In the genomic region with DNA sequence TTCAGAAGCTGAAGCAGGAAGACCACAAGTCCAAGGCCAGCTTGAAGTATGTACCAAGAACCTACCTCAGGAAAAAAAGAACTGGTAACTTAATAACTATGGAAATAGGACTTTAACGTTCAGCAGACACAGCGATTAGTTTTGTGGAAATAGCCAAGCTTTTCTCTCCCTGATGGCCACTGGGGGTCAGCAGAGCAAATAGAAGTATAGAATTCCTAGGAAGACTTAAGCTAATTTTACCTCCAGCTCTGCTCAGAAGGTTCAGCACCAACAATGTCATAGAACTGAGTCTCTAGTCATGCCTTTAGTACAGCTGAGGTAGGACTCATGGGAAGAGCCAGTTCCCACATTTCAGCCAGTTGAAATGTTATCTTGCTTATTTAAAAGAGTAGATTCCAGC, we compare ENCODE assay signal across 20 mouse cellular contexts. TPM values are rescaled to one million over a fixed set of nuclear protein-coding genes. Genes with fewer than 3 reads are reported as not detected.
A peak's percentile ranks its signal among the peaks of the same experiment; 100 is the strongest.
DNase-seq lines count a peak whose midpoint lies in the region; ATAC-seq lines count a peak whose summit lies in the region.
"Had no signal": no experiment of that assay in that cellular context is flagged by ENCODE, and none has a peak within 500 bp of the region (broad histone marks: within the 10 kb centered on the region; RNA-seq: fewer than 3 reads in every experiment).

No protein-coding gene starts in this region.

- no peaks in the 10 kb centered on the region for H3K27me3 ChIP-seq in forebrain, embryonic 14.5 days (replicated peaks; ENCODE audit: control insufficient read depth, insufficient read depth, low read length)
- H3K27me3 ChIP-seq in forebrain, embryonic 16.5 days (replicated peaks; ENCODE audit: control insufficient read depth, insufficient read depth, low read length), result no peaks in the 10 kb centered on the region

- WGBS in forebrain, embryonic 14.5 days, result 76% methylated on average over 2 of the region's 2 CpGs
- WGBS in forebrain, embryonic 16.5 days, result 70% methylated on average over 2 of the region's 2 CpGs

- no peak overlapping the region for H3K4me3 ChIP-seq in forebrain, embryonic 14.5 days (ENCODE audit: low read depth, low read length)
- H3K4me3 ChIP-seq in forebrain, embryonic 16.5 days (replicated peaks; ENCODE audit: low read length), result no peak overlapping the region
- H3K4me3 ChIP-seq: embryonic facial prominence, embryonic 12.5 days; forebrain, embryonic 10.5 days; limb, embryonic 15.5 days; lung, embryonic 15.5 days; myocyte had no signal

- H3K36me3 ChIP-seq in forebrain, embryonic 14.5 days (ENCODE audit: control insufficient read depth, insufficient read depth, low read length), result peaks cover 3% of the 10 kb centered on the region; the same call in 1 of the 2 replicates
- H3K36me3 ChIP-seq in forebrain, embryonic 16.5 days (ENCODE audit: control insufficient read depth, insufficient read depth), result no peaks in the 10 kb centered on the region
- H3K36me3 ChIP-seq: lung, embryonic 15.5 days had no signal

- no peak overlapping the region for H3K9ac ChIP-seq in forebrain, embryonic 14.5 days (ENCODE audit: low read length)
- H3K9ac ChIP-seq in forebrain, embryonic 16.5 days (replicated peaks; ENCODE audit: low read depth, low read length), result no peak overlapping the region
- H3K9ac ChIP-seq: embryonic facial prominence, embryonic 12.5 days; limb, embryonic 15.5 days; lung, embryonic 15.5 days had no signal

- no peaks in the 10 kb centered on the region for H3K9me3 ChIP-seq in forebrain, embryonic 14.5 days (replicated peaks; ENCODE audit: control insufficient read depth, low read length)
- H3K9me3 ChIP-seq in forebrain, embryonic 16.5 days (ENCODE audit: control insufficient read depth, low read length), result no peaks in the 10 kb centered on the region
- H3K9me3 ChIP-seq: embryonic facial prominence, embryonic 12.5 days; forebrain, embryonic 10.5 days; limb, embryonic 15.5 days; lung, embryonic 15.5 days had no signal

- H3K4me1 ChIP-seq in forebrain, embryonic 14.5 days (ENCODE audit: control insufficient read depth, insufficient read depth, low read length), result no peaks in the 10 kb centered on the region
- peaks cover 9% of the 10 kb centered on the region for H3K4me1 ChIP-seq in forebrain, embryonic 16.5 days (replicated peaks; ENCODE audit: control insufficient read depth, insufficient read depth, low read length)
- H3K4me1 ChIP-seq: embryonic facial prominence, embryonic 12.5 days; limb, embryonic 15.5 days; lung, embryonic 15.5 days had no signal

- no peak overlapping the region for H3K27ac ChIP-seq in forebrain, embryonic 14.5 days (ENCODE audit: low read depth, low read length)
- no peak overlapping the region for H3K27ac ChIP-seq in forebrain, embryonic 16.5 days (ENCODE audit: low read length)
- H3K27ac ChIP-seq: embryonic facial prominence, embryonic 12.5 days; forebrain, embryonic 10.5 days; limb, embryonic 15.5 days; lung, embryonic 15.5 days had no signal

- DNase-seq in forebrain, embryonic 14.5 days (ENCODE audit: low spot score), result peak; percentile 6
- DNase-seq in kidney, adult 9 months, result peak; percentile 42
- no peak for DNase-seq in kidney, adult 11 months
- peak; percentile 10 for DNase-seq in lung, postnatal 10 days
- DNase-seq in lung, postnatal 4 days, result no peak
- DNase-seq in kidney, postnatal 25 days, result peak; percentile 34 to 41
- no peak for DNase-seq in right cerebral cortex, adult 2 months (ENCODE audit: low spot score in 2 of 2)
- DNase-seq: adrenal gland, postnatal 25 days; B cell, adult 2 months; layer of hippocampus, adult 9-11 months; retina, postnatal 1 day; thymus, adult 2 months had no signal

- no peak overlapping the region for H3K4me2 ChIP-seq in forebrain, embryonic 14.5 days (ENCODE audit: low read length)
- no peak overlapping the region for H3K4me2 ChIP-seq in forebrain, embryonic 16.5 days (ENCODE audit: low read length)
- H3K4me2 ChIP-seq: embryonic facial prominence, embryonic 12.5 days; limb, embryonic 15.5 days; lung, embryonic 15.5 days had no signal

- no peak for ATAC-seq in forebrain, embryonic 14.5 days
- no peak for ATAC-seq in forebrain, embryonic 16.5 days
- ATAC-seq: inflammation-experienced regulatory T-cells, adult 6 months had no signal

RNA-seq across cellular contexts. Expression of a gene that starts 4.2 kb away (rescaled TPM):
- polyA plus RNA-seq in forebrain, embryonic 14.5 days (2014; fragmentation: Nextera tagmentation; extraction: Ambion mirVana), result 16.9 and 21.0 TPM in 2 replicates
- 13.3 and 15.4 TPM in 2 replicates for polyA plus RNA-seq in forebrain, embryonic 16.5 days (2015; fragmentation: Nextera tagmentation; extraction: Ambion mirVana)

RNA-seq across cellular contexts. Expression of a gene that starts 5.0 kb away (rescaled TPM):
- 136 and 161 TPM in 2 replicates for polyA plus RNA-seq in forebrain, embryonic 14.5 days (2014; fragmentation: Nextera tagmentation; extraction: Ambion mirVana)
- polyA plus RNA-seq in forebrain, embryonic 16.5 days (2015; fragmentation: Nextera tagmentation; extraction: Ambion mirVana), result 101 and 117 TPM in 2 replicates

RNA-seq across cellular contexts. Expression of a gene that starts 16.1 kb away (rescaled TPM):
- polyA plus RNA-seq in forebrain, embryonic 14.5 days (2014; fragmentation: Nextera tagmentation; extraction: Ambion mirVana), result not detected in 2 replicates
- not detected in 2 replicates for polyA plus RNA-seq in forebrain, embryonic 16.5 days (2015; fragmentation: Nextera tagmentation; extraction: Ambion mirVana)
- polyA plus RNA-seq: embryonic facial prominence, embryonic 12.5 days; forebrain, embryonic 10.5 days; inflammation-experienced regulatory T-cells, adult 6 months; limb, embryonic 15.5 days; lung, embryonic 15.5 days; myocyte; small intestine, adult 2 months; thymus, adult 2 months had no signal

RNA-seq across cellular contexts. Expression of a gene that starts 26.7 kb away (rescaled TPM):
- polyA plus RNA-seq in forebrain, embryonic 14.5 days (2014; fragmentation: Nextera tagmentation; extraction: Ambion mirVana), result not detected in 2 replicates
- polyA plus RNA-seq in forebrain, embryonic 16.5 days (2015; fragmentation: Nextera tagmentation; extraction: Ambion mirVana), result not detected in 2 replicates
- polyA plus RNA-seq: embryonic facial prominence, embryonic 12.5 days; forebrain, embryonic 10.5 days; lung, embryonic 15.5 days; myocyte had no signal

RNA-seq across cellular contexts. Expression of a gene that starts 49.3 kb away (rescaled TPM):
- not detected in 2 replicates for polyA plus RNA-seq in forebrain, embryonic 14.5 days (2014; fragmentation: Nextera tagmentation; extraction: Ambion mirVana)
- not detected in 2 replicates for polyA plus RNA-seq in forebrain, embryonic 16.5 days (2015; fragmentation: Nextera tagmentation; extraction: Ambion mirVana)
- polyA plus RNA-seq: embryonic facial prominence, embryonic 12.5 days; forebrain, embryonic 10.5 days; inflammation-experienced regulatory T-cells, adult 6 months; limb, embryonic 15.5 days; lung, embryonic 15.5 days; myocyte; small intestine, adult 2 months had no signal

Comparison
In these comparisons a context has a peak if more than half of its experiments do, and no peak if none do; other contexts are left out.
1. DNase-seq: peak in forebrain, embryonic 14.5 days (single experiment), kidney, adult 9 months (single experiment), lung, postnatal 10 days (single experiment) and kidney, postnatal 25 days (2 of 2); none in kidney, adult 11 months (single experiment), lung, postnatal 4 days (0 of 2) and right cerebral cortex, adult 2 months (0 of 2).